Mouse (Mus musculus): ENCODE data around the gene Dpf1. TPM values are rescaled to one million over a fixed set of nuclear protein-coding genes. Genes with fewer than 3 reads are reported as not detected.

Gene Dpf1
- polyA plus RNA-seq, 1 experiment from 2014 or later = 5.9 TPM

- H3K9me3 ChIP-seq (replicated peaks) = no peaks in the 10 kb centered on the region
- no peak overlapping the region for H3K4me2 ChIP-seq
- H3K4me3 ChIP-seq (replicated peaks) = no peak overlapping the region
- peaks cover 45% of the 10 kb centered on the region for H3K4me1 ChIP-seq
- no peak overlapping the region for H3K9ac ChIP-seq
- WGBS = 83% methylated on average over 4 of the region's 4 CpGs
- H3K27me3 ChIP-seq = peaks cover 33% of the 10 kb centered on the region
- H3K27ac ChIP-seq = no peak overlapping the region
- no peak for ATAC-seq (replicated peaks; ENCODE audit: low FRiP score)
- H3K36me3 ChIP-seq = no peaks in the 10 kb centered on the region
These were observed 26.2 kb upstream of the Dpf1 start for GRCm38 (mm10) chr7:29277510-29277909.

DNA sequence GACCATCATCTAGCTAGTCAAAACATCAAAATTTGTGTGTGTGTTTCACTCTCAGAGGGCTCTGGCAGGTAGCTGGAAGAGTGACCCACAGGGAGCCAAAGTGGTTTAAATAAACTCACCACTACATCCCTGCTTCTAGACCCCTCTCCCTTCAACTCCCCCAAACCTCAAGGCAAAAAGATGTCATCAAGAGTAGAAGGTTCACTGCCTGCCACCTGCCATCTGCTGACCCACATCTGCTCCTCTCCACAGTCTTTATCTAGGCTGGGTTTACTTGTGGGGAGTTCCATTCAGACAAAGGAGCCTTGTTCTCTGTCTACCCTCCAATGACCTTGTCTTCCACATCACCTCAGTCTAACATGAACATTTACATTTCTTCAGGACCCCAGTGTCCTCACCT is 24.5 kb upstream of the Dpf1 start:
- Histone ChIP-seq H3K4me2 (peak overlapping the region; percentile 96; the same call in 1 of the 2 replicates), H3K36me3 (no peaks in the 10 kb centered on the region), H3K4me3 (replicated peaks) (0 out of 2 replicates have a peak overlapping the region, but pooled peaks have one; percentile 58), H3K27ac (no peak overlapping the region), H3K4me1 (peaks cover 49% of the 10 kb centered on the region), H3K27me3 (peaks cover 42% of the 10 kb centered on the region), H3K9ac (no peak overlapping the region), H3K9me3 (replicated peaks) (no peaks in the 10 kb centered on the region)
- no peak for ATAC-seq (replicated peaks; ENCODE audit: low FRiP score)

GRCm38 (mm10) chr7:29279924-29280323 is 23.8 kb upstream of the Dpf1 start:
- WGBS = 77% methylated on average over 8 of the region's 8 CpGs
- H3K9me3 ChIP-seq (replicated peaks) = no peaks in the 10 kb centered on the region
- no peak overlapping the region for H3K9ac ChIP-seq
- no peaks in the 10 kb centered on the region for H3K36me3 ChIP-seq
- H3K27me3 ChIP-seq = peaks cover 47% of the 10 kb centered on the region
- H3K27ac ChIP-seq = no peak overlapping the region
- ATAC-seq (replicated peaks; ENCODE audit: low FRiP score) = no peak
- H3K4me2 ChIP-seq = peak overlapping the region; percentile 96
- peak overlapping the region; percentile 58 for H3K4me3 ChIP-seq (replicated peaks)
- peaks cover 49% of the 10 kb centered on the region for H3K4me1 ChIP-seq

DNA sequence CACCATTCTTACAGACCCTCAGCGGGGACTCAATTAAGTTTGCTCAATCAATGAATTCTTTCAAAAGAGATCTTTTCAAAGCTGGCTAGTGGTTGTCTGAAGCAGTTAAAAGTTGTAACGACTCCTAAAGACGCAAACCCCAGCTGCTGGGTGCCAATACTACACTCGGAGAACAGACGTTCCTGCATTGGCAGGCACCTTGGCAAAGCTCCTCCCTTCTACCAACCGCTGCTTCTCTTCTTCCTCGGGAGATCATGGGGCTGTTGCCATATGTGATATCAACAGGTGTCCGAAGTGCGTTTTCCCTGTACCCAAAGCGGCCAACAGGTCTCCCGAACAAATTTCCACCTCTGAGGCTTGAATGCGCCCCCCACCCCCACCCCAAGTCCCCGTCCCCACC is 22.9 kb upstream of the Dpf1 start:
- Histone ChIP-seq H3K4me3 (replicated peaks) (peak overlapping the region; percentile 58), H3K4me1 (peaks cover 49% of the 10 kb centered on the region), H3K27ac (no peak overlapping the region), H3K9ac (peak overlapping the region; percentile 71), H3K4me2 (peak overlapping the region; percentile 96), H3K27me3 (peaks cover 55% of the 10 kb centered on the region), H3K36me3 (no peaks in the 10 kb centered on the region), H3K9me3 (replicated peaks) (no peaks in the 10 kb centered on the region)
- 0 out of 2 replicates have a peak, but pooled peaks have one; percentile 5 for ATAC-seq (replicated peaks; ENCODE audit: low FRiP score)
- 7% methylated on average over 13 of the region's 13 CpGs for WGBS

DNA sequence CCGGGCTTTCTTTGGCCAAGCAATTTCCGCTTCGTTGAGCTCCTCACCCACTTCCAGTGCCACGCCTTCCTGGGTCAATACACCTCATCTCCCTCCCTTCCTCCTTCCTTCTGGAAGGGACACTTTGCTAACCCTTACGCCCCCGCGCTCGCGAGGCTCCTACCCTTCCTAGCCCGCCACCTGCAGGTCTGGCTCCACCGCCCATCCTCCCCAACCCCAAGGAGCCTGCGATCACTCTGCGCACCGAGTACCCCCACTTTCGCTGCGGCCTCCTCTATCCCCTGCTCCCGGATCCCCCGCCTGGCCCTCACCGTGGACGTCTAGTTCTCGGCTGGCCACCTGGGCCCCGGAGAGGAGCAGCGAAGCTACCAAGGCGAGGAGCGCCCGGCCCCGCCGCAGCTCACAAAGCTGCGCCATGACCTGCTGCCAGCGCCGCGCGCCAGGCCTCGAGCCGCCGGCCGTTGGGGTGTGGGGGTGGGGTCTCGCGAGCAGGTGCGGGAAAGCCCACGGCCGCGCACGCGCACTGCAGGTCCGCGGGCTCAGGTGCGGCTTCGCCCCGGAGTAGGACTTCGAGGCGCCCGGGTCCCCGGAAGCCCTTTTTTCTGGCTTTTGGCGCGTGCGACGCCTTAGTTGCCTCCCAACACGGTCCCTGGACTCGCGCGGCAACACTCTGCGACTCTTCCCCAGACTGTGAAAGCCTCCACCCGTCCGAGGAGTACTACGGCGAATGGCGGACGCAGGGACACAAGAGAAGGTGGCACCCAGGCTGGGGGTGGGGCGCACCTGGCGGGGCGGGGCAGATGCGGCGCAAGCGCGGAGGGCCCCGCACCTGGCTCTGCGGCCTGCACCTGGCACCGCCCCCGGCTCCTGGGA is 22.3 kb upstream of the Dpf1 start, which contains the start of gene Spint2:
Spint2 (minus strand) TSS at position 712 of the 873 bp plus-strand sequence.
- H3K9ac ChIP-seq = peak within 1 kb of the TSS; percentile 71
- no peaks in the 10 kb centered on the region for H3K36me3 ChIP-seq
- H3K4me1 ChIP-seq = peaks cover 43% of the 10 kb centered on the region
- peak within 1 kb of the TSS; percentile 96 for H3K4me2 ChIP-seq
- under 1% methylated on average over 79 of the region's 80 CpGs for WGBS
- peak within 1 kb of the TSS; percentile 94 for H3K27ac ChIP-seq
- peaks cover 61% of the 10 kb centered on the region for H3K27me3 ChIP-seq
- peak; percentile 89 for ATAC-seq (replicated peaks; ENCODE audit: low FRiP score)
- H3K4me3 ChIP-seq (replicated peaks) = peak within 1 kb of the TSS; percentile 58
- H3K9me3 ChIP-seq (replicated peaks) = no peaks in the 10 kb centered on the region

- peak overlapping the region; percentile 71 for H3K9ac ChIP-seq
- ATAC-seq (replicated peaks; ENCODE audit: low FRiP score) = peak; percentile 57
These were observed 21.6 kb upstream of the Dpf1 start for GRCm38 (mm10) chr7:29282074-29282554.

GRCm38 (mm10) chr7:29283876-29284275 is 19.9 kb upstream of the Dpf1 start:
- no peak overlapping the region for H3K27ac ChIP-seq
- H3K27me3 ChIP-seq = peaks cover 75% of the 10 kb centered on the region
- H3K4me1 ChIP-seq = peaks cover 43% of the 10 kb centered on the region
- H3K36me3 ChIP-seq = no peaks in the 10 kb centered on the region
- H3K9ac ChIP-seq = no peak overlapping the region
- no peak overlapping the region for H3K4me2 ChIP-seq
- 65% methylated on average over 4 of the region's 4 CpGs for WGBS
- no peak for ATAC-seq (replicated peaks; ENCODE audit: low FRiP score)
- no peaks in the 10 kb centered on the region for H3K9me3 ChIP-seq (replicated peaks)
- H3K4me3 ChIP-seq (replicated peaks) = no peak overlapping the region

More at GRCm38 (mm10) chr7:29282074-29282554, 21.6 kb upstream of the Dpf1 start:
- Histone ChIP-seq H3K4me3 (replicated peaks) (peak overlapping the region; percentile 58), H3K9me3 (replicated peaks) (no peaks in the 10 kb centered on the region), H3K36me3 (no peaks in the 10 kb centered on the region), H3K27me3 (peaks cover 65% of the 10 kb centered on the region), H3K4me2 (peak overlapping the region; percentile 96), H3K4me1 (peaks cover 40% of the 10 kb centered on the region), H3K27ac (peak overlapping the region; percentile 94)
- 7% methylated on average over 21 of the region's 21 CpGs for WGBS

GRCm38 (mm10) chr7:29284523-29284922 is 19.2 kb upstream of the Dpf1 start:
- Histone ChIP-seq H3K36me3 (no peaks in the 10 kb centered on the region), H3K9ac (no peak overlapping the region), H3K4me2 (no peak overlapping the region), H3K27me3 (peaks cover 72% of the 10 kb centered on the region), H3K4me1 (peaks cover 46% of the 10 kb centered on the region), H3K4me3 (replicated peaks) (no peak overlapping the region), H3K9me3 (replicated peaks) (no peaks in the 10 kb centered on the region), H3K27ac (no peak overlapping the region)
- no peak for ATAC-seq (replicated peaks; ENCODE audit: low FRiP score)
- WGBS = 94% methylated on average over 6 of the region's 6 CpGs

GRCm38 (mm10) chr7:29287481-29287880 is 16.3 kb upstream of the Dpf1 start:
- Histone ChIP-seq H3K4me2 (no peak overlapping the region), H3K36me3 (no peaks in the 10 kb centered on the region), H3K9me3 (replicated peaks) (no peaks in the 10 kb centered on the region), H3K4me1 (peaks cover 47% of the 10 kb centered on the region), H3K27me3 (peaks cover 44% of the 10 kb centered on the region), H3K27ac (no peak overlapping the region), H3K9ac (no peak overlapping the region), H3K4me3 (replicated peaks) (no peak overlapping the region)
- ATAC-seq (replicated peaks; ENCODE audit: low FRiP score) = no peak
- WGBS = 83% methylated on average over 7 of the region's 7 CpGs

GRCm38 (mm10) chr7:29288079-29288478 is 15.7 kb upstream of the Dpf1 start:
- Histone ChIP-seq H3K27ac (no peak overlapping the region), H3K4me3 (replicated peaks) (no peak overlapping the region), H3K4me2 (no peak overlapping the region), H3K9me3 (replicated peaks) (no peaks in the 10 kb centered on the region), H3K36me3 (no peaks in the 10 kb centered on the region), H3K27me3 (peaks cover 40% of the 10 kb centered on the region), H3K4me1 (peaks cover 50% of the 10 kb centered on the region), H3K9ac (no peak overlapping the region)
- ATAC-seq (replicated peaks; ENCODE audit: low FRiP score) = no peak
- 83% methylated on average over 2 of the region's 2 CpGs for WGBS

GRCm38 (mm10) chr7:29288942-29289638 is 14.7 kb upstream of the Dpf1 start, which contains the start of gene Ppp1r14a:
TSS of gene Ppp1r14a (plus strand) at chr7:29289308.
- peak; percentile 44; the same call in 1 of the 2 replicates for ATAC-seq (replicated peaks; ENCODE audit: low FRiP score)
- WGBS = under 1% methylated on average over 59 of the region's 59 CpGs
- Histone ChIP-seq H3K4me3 (replicated peaks) (peak within 1 kb of the TSS; percentile 61), H3K9me3 (replicated peaks) (no peaks in the 10 kb centered on the region), H3K27me3 (peaks cover 35% of the 10 kb centered on the region), H3K27ac (peak within 1 kb of the TSS; percentile 80), H3K4me2 (peak within 1 kb of the TSS; percentile 96), H3K4me1 (peaks cover 58% of the 10 kb centered on the region), H3K36me3 (no peaks in the 10 kb centered on the region), H3K9ac (peak within 1 kb of the TSS; percentile 62)

GRCm38 (mm10) chr7:29289856-29290255 is 13.9 kb upstream of the Dpf1 start:
- Histone ChIP-seq H3K4me1 (peaks cover 58% of the 10 kb centered on the region), H3K9ac (peak overlapping the region; percentile 62; the same call in 1 of the 2 replicates), H3K9me3 (replicated peaks) (no peaks in the 10 kb centered on the region), H3K27me3 (peaks cover 31% of the 10 kb centered on the region), H3K27ac (peak overlapping the region; percentile 80), H3K4me3 (replicated peaks) (peak overlapping the region; percentile 61), H3K4me2 (peak overlapping the region; percentile 96), H3K36me3 (no peaks in the 10 kb centered on the region)
- WGBS = 47% methylated on average over 6 of the region's 6 CpGs
- ATAC-seq (replicated peaks; ENCODE audit: low FRiP score) = no peak
